Mouse (Mus musculus) lung, postnatal 14 days (tissue): ENCODE measurements around the gene Syt13.

Source experiments
- DNase-seq: peaks from one replicate; pipeline ENCODE4 v3.0.0; 2021

Gene Syt13

DNA sequence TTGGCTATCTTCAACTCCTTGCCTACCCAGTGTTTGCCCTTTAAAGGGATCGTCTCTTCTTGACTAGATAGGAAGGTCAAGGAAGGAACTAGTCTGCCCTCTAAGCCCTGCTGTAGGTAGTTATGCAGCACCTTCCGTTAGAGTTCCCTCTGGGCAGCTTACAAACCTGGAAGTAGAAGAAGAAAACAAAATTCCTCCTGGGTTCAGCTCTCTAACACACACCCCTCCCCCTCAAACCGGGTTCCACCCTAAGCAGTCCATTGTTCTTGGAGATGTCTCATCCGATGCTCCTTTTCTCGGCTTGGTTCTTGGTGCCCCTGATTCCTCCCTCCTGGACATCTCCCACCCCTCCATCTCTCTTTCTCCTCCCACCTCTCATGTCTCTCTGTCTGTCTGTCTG, 14.8 kb downstream of the Syt13 start:
- DNase-seq, result no peak

DNA sequence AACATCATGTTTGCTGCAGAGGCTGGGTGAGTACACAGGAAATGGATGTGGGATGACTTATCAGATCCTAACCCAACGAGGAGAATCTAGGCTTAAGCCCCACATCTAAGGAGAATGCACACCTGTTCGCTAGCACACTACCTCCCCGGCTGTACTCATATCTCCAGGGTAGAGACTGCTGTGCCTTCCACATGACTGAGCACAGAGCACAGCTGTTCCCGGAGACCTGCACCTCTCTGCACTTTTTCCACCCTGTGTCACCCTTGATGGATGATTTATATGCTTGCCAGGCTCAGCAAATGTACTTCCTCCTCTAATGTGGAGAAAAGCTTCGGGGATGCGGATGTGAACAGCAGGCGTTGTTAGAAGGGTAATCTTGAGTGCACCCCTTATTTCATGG, 16.2 kb downstream of the Syt13 start:
- DNase-seq, result no peak

DNA sequence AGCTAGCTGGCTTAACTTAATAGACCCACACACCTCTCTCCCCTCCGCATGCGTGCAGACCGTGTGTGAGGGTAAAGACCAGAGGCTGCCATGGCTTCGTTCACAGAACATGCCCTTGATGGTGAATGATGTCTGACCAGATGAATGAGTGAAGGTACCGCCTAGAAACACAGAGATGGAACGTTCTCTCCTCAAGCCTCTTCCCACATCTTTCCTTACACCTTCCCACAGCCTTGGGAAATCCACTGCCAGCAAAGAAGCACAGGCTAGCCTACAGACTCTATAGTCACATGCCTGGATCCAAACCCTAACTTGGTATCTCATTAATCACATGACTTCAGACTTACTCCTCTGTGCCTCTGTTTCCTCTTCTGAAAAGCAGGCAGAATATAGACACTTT, 18.5 kb downstream of the Syt13 start:
- no peak for DNase-seq

DNA sequence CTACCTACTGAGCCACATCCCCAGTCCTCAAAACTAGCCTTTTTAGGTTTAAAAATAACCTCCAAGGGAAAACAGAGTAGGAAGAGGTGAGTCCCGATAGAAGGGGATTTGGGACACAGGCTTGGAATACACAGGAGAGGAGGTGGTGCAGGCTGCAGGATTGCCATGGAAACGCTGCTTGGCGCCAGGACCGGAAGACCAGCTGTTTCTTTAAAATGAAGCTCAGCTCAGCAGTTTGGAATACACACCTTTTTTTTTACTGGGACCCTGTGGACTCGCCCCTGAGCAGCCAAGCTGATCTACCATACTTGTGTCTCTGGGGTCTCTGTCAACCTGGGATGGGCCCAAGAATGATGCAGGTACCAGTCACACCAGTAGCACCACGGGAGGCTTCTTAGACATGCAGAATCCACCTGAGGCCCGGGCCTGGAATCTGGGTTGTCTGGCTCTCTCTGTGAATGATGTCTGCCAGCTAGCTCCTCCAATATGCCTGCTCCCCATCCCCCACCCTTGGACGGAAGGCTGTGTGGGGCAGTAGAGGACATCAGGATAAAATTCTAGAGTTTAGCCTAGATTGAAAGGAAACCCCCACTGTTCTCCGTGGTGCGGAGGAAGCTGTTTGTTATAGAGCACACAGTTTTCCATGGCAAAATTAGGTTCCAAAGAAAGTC, 19.5 kb downstream of the Syt13 start:
- DNase-seq, result no peak

DNA sequence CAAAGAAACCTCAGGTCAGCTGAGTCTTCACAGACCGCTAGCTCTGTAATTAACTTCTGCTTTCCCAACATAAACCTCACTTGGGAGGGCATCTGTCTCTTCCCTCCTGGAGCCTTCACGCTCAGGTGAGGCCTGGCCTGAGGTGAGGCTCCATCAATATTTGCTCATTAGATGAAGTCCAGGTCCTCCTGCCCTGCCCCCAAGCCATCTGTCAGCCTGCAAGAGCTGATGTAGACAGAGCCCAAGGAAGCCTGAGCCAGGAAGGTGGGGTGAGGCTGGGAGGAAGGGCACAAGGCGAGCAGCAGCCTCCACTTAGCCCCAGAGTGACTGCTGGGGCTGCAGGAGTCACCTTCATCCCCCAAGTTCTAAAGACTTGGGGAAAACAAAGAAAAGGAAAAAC, 20.6 kb downstream of the Syt13 start:
- no peak for DNase-seq

DNA sequence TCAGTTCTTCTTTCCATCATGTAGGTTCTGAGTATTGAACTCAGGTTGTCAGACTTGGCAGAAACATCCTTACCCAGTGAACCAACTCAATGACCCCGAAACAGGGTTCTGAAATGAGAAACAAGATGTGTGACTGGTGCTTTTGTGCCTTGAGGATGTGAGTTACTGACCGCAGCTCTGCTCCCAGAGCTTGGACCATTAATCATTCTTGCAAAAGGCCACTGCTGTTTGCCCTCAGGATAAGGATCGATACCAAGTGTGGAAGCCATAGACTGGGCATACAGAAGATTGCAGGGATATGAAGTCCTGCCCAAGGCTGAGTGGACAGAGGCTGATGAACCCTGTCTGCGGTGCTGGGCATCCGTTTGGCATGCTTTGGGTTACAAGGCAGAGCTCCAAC, 23.2 kb downstream of the Syt13 start:
- DNase-seq, result no peak

DNA sequence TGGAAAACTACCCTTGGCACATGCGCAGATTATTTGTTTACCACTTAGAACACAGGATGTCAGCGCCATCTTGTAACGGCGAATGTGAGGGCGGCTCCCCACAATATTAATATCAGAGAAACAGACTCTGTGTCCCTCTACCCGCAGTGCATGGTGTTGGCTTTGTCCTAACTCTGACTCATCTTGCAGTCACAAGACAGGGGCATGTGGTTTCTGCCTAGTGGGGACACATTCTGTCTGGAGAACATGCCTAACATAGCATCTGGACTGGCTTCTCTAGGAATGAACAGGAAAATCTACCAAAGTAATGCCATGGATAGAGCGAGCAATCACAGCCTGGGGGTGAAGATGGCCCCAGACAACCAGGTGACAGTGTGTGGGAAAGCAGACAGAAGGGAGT, 23.9 kb downstream of the Syt13 start:
- DNase-seq, result no peak

DNA sequence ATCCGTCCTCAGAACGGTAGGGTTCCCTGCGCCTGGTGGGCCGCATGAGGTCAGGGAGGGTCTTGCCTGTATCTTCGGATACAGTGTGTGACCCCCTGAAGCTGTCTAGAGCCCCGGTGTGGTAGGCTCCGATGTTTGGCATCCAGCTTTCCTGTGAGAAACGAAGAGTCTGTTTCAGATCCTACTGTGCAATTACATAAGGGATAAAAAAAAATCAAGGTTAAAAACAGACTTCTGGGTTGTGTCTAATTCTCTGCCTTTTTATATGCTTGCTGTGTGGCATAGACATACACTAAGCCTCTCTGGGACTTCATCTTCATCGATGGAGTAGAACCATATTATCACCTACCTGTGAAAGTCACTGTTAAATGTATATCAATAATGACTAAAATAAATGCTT, 26.1 kb downstream of the Syt13 start:
- DNase-seq, result no peak

DNA sequence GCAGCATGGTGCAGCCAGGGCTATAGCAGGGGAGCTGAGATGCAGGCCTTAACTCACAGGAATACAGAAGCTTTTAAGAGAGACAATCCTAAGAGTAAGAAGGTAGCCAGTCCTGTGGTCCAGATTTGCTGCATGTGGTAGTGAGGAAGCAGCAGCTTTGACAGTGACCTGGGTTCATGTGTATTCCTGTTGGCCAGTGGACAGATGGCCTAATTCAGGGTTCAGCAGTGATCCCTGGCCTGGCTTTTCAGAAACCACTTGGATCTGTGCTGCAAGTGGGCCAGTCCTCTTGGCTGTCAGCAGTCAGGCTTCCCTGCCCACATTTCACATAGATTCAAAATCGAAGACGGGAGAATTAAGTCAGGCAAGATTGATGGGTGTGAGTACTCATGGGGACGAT, 26.6 kb downstream of the Syt13 start:
- no peak for DNase-seq

DNA sequence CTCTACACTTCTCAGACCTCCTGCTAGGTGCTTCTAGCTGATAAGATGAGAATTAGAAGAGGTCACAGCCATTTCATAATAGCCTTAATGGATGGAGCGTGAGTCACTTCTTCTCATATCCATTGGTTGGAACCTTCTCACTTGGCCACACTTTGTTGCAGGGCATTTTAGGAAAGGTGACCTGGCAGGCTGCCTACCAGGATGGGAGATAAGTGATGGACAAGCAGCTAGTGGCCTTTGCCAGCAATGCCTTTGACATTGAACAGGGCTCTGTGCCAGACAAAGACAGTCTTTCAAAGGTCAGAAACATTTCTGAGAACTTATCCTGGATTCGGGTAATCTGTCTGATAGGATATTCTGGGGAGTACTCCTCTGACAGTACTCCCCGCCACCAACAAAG, 28.5 kb downstream of the Syt13 start:
- DNase-seq, result no peak

DNA sequence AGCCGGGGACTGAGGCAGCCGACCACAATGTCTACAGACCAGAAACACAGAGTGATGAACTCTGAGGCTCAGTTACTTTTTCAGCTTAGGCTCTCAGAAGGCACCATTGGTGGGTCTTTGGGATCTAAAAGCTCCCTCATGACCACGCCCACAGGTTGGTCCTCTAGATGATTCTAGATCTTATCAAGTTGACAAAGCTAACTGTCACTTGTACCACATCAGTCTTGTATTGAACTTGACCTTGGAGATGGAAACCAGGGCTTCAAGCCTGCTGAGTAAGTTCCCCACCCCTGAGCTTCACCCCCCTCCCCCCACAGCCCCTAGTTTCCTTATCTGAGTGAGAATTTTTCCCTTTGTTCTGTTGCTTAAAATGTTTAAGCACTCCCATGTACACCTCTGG, 29.5 kb downstream of the Syt13 start:
- DNase-seq, result no peak

DNA sequence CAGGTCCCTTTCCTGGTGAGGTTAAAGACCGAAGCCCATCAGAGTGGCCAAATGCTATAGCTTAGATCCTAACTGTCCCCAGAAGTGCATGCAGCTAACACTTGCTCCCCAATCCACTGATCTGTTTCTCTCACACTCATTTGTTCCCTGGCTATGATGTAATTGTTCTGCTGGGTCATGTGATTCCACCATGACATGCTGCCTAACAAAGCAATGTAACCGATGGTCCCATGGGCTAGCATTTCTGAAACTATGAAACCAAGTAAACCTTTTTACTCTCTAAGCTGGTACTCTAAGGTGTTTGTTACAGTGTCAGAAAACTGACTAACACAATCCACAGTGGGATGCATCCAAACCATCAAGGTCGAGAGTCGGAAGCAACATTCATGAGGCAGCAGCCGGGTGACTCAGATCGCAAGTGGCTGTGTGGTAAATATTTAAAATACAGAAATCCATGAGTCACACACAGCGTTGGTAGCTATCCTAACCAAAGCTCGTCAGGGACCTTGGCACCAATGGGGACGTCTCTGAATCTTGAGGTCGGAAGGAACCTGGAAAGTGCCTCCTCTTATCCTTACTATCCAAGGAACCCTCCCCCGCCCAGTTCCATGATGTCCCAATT, 30.3 kb downstream of the Syt13 start:
- DNase-seq, result no peak

DNA sequence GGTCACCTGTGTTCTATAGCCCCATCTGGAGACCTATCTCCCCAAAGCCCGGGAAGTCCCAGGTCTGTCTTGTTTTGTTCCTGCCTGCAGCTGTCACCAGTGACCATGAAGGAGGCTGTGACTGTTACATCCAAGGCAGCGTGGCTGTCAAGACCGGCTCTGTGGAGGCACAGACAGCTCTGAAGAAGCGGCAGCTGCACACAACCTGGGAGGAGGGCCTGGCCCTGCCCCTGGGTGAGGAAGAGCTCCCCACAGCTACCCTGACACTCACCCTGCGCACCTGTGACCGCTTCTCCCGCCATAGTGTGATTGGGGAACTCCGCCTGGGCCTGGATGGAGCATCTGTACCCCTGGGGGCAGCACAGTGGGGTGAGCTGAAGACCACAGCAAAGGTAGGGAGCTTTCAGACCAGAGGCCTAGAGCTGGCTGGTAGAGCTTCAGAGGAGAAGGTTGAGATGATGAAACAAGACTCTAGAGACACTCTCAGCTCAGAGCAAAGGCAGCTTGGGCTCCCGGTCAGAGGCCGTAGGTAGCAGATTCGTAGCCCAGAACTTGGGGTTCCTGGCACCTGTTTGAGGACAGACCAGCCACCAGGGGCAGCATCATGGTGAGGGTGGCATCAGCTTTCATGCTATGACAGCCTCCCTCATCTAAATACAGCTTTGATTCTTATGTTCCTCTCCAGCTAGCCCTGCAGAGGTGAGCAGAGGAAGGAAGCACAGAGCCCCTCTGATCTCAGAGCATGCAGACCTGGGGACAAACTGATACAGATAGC, 31.1 kb downstream of the Syt13 start:
- no peak for DNase-seq

DNA sequence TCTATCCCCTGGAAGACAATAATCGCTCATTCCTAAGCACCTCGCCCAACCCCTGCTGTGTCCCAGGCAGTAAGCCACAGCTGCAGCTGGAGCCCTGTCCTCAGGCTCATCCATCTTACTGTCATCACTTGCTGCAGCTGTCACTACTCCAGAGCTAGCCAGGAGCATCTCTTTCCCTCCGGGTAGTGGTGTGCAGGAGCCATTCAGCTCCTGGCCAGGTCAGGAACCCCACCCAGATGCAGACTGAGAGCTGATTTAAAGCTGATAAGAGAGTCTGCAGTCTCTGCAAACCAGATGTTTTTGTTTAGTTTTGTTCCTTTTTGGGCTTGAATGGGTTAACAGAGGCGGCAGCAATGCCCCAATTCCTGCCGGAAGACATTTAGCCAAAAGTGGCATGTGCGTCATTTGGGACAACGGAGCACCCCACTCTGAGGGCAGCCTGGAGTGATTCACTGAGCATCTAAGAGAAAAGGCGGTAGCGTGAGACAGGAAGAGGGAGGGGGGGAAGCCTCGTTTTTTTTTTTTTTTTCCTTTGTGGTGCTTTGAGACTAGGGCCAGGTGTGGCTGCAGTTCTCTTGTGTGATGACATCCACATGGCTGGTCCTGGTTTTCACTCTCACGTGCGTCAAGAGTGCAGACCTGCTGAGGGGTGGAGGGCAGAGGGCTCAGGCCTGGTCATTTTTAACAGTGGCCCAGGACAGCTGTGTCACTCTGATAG, 33.2 kb downstream of the Syt13 start:
- DNase-seq, result no peak

DNA sequence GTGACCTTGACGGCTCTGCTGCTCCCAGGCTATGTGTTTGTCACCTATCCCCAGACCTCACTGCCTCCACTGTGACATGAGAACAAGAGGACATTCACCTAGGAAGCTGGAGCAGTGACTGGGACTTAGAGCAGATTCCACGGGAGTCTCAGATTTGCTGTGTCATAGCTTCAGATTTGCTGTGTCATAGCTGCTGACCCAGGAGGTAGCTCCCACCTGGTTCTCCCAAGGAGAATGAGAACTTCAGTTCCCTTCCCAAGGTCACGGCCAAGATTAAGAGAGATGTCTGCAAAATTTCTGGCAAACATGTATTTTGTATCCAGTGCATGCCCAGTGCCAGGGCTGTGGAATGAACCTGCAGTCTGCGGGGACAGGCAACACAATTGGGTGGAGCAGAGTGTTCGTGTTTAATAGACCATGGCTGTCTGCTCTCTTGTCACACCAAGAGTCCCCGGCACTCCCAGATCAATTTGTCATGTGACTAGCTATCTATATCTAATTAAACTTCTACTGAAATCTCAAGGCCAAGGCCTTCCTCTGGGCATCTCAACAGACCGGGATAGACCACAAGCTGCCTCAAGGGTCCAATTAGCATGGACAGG, 33.9 kb downstream of the Syt13 start:
- DNase-seq, result no peak

DNA sequence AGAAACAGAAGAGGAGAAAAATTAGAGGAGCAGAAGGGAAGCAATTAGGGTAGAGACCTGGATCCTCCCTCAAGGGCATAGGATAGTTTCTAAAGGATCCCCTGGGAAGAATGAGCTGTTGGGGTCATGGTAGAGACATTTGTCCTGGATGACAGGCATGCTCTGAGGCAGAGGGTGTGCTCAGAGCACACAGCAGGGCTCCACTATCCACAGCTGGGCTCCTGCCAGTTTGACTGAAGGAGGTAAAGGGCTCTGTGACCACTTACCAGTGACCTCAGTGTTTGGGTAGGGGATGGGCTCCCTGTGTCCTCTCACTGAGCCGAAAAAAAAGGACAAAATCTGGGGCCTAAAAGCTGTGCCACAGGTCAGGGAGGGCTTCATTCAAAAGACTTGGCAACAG, 34.6 kb downstream of the Syt13 start:
- DNase-seq, result no peak

DNA sequence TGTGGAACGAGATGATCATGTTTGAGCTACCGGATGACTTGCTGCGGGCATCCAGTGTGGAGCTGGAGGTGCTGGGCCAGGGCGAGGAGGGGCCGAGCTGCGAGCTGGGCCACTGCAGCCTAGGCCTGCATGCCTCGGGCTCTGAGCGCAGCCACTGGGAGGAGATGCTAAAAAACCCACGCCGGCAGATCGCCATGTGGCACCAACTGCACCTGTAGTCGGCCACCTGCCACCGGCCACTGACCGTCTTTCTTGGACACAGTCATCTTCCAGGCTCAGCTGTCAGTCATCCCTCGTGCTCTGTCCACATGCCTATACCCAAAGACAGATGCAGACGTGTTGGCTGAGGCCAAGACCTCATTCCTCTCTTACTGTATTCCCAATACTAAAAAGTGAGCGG, 38.6 kb downstream of the Syt13 start:
- DNase-seq, result no peak

DNA sequence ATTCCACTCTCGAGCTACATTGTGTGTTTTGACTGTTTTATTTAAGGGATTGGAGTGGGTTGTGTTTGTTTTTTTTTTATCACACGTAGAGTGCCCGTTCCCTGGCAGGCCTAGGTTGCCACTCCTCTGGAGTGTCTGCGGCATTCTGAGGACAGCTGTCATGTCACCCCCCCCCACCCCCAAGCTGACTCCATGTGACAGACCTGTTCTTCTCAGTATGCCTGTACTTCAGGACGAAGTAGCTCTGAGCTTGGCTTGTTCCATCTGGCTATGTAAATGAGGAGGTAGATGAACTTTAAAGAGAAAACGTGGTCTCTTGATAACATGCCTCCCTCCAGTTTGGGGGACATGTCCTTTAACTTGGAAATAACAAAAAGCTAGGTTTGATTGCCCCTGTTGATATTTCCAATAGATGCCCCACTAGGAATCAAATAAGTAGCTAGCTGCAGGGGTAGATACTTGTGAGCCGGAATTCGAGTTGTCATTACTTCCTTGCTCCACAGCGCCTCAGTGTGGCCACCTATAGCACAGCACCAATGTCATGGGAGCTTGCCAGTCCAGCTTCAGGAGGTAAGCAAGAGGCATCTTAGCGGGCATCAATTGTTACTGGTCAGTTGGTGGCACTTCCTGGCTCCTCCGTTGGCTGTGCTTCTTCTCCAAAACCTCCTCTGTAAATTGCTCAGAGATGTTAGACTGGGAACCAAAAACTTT, 39.7 kb downstream of the Syt13 start:
- peak; percentile 82 for DNase-seq

DNA sequence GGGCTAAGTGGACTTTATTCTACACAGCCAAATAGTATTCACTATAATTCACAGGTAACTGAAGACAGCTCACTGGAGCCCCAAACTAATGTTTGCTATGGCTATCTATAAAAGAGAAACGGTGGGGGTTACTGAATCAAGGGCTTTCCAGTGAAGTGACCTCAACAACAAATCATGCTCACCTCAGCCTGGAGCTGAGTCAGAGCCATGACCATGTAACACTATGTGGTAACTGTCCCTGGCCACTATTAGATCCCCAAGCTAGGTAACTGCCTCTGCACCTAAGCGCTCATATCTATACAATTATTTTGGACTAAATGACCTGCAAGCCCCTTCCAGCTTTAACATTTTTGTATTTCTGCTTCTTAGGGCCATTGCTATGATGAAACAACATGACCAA, 42.0 kb downstream of the Syt13 start:
- DNase-seq, result no peak

DNA sequence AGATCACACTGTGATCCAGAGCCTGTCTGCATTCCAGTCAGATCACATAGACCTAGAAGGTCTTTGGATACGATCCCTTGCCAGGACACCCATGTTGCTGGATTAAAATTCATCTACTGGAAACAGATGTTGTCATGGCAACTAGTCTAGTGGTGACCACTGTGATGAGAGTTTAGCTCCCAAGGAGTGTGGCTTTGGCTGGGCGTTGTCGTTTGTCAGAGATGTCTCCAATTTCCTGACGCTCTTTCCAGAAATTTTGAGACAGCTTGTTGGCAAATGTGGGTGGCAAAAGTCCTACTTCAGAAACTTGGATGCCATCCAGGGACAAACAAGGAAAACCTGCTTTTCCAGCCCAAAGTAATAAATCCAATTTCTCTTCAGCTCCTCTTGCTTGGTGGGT, 43.7 kb downstream of the Syt13 start:
- DNase-seq, result peak; percentile 22

DNA sequence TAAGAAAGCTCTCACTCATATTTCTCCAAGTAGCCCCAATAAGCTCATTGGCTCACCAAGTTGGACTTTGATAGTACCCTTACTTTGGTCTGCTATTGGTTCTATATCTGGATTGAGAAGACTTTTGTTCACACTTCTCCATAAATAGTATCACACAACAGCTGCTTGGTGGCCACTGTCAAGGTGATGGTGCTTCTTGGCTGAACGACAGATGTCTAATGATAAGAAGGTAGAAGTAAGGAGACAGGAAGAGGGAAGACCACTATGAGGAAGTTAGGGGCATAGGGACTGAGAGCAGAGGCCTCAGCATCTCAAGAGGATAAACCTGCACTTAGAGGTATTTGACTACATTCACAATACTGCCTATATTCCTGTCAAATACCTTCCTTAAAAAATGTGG, 49.4 kb downstream of the Syt13 start:
- no peak for DNase-seq

DNA sequence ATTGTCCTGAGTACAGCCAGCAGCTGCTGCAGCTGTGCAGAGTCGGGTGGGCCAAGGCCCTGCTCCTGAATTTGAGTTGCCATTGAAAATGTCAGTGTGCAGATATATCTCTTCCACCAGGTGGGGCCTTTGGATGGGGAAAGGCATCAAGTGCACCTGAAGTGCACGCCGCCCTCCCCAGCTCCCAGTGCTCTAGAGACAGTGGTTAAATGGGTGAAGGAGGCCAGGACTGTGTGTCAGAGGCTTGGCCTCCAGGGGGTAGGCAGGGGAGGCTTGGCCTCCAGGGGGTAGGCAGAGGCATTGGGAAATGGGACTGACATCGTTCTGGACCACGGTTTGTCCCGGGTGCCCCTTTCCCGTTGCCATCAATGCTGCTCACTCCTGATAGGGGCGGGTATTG, 51.4 kb downstream of the Syt13 start:
- DNase-seq, result no peak
